Mouse (Mus musculus) Patski (cell line): ENCODE results near the gene Igf2bp2. TPM values are rescaled to one million over a fixed set of nuclear protein-coding genes. Genes with fewer than 3 reads are reported as not detected.

Experiments used
- ATAC-seq: fragments of 100-300 bp; one replicate; pipeline ENCODE4 v1.8.0; 2021
- CTCF ChIA-PET: fragments of 350-600 bp; sonication (Branson Sonifier 250); formaldehyde crosslinking; loops from one replicate; lab custom pipeline; 2022; ENCODE audit warnings: inconsistent platforms; lab: Charles Lee
- POLR2A ChIA-PET: fragments of 350-600 bp; sonication (Branson Sonifier 250); formaldehyde crosslinking; loops from one replicate; lab custom pipeline; 2022; ENCODE audit warnings: antibody characterized with exemption, inconsistent platforms; lab: Charles Lee
- DNase-seq: peaks from one replicate; pipeline ENCODE4 v3.0.0-alpha.2; 2011; ENCODE audit warnings: low read depth, low spot score
- H3K27me3 ChIP-seq: fragments of 371-371 bp; one replicate; pipeline ENCODE4 v1.5.1; 2021
- CTCF ChIP-seq: fragments of 100-300 bp; IDR thresholded peaks from one replicate; pipeline ENCODE4 v1.5.1; 2021
- in situ Hi-C: fragments of 300-500 bp; cut with MboI; formaldehyde crosslinking; loops from 3 replicates; pipeline ENCODE4 v1.11.1; 2018; ENCODE audit warnings: low pct_unique_long_range_greater_than_20kb, mixed read lengths
- polyA plus RNA-seq: library from polyadenylated mRNA; unstranded; gene quantifications from one replicate; pipeline ENCODE4 v1.2.3, GENCODE M21; 2021

The Igf2bp2 gene
- polyA plus RNA-seq, 1 experiment from 2014 or later, result 30.7 TPM

DNA sequence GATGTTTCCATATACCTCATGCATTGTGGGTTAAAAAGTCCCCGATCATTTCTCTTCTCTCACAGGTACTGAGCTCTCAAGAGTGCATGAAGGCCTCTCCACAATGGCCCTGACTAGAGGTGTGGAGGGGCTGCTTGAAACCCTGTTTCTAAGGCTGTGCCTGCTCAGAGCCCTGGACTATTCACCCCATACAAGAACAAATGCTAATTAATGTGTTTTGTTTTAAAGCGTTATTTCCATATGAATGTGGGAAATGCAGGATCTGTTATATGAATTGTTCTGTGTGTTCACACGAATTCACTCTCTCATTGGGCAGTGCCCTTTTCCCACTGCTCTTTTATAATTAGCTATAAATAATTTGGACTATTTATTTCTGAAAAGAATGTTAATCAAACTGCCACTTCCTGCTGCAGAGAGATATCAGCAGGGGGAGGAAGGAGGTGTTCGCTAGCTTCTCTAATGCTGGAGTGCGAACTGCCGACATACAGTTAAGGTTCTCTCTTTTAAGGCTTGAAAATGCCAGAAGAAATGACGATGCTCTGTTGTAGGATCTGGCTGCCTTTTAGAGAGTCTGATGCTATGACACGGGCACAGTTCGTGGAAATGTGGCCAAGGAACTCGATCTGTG is 116.2 kb downstream of the Igf2bp2 start:
- in situ Hi-C loops, result no loop called here
- DNase-seq (no peak), ATAC-seq (no peak)
- no peak for TF ChIP-seq CTCF
- CTCF ChIA-PET, result no interaction called here
- POLR2A ChIA-PET, result interaction anchor here (1.0 kb wide), 1 partner anchor 25 kb away, joined by 3 read pairs; no protein-coding TSS in a partner anchor
- H3K27me3 ChIP-seq, result no peaks in the 10 kb centered on the region

DNA sequence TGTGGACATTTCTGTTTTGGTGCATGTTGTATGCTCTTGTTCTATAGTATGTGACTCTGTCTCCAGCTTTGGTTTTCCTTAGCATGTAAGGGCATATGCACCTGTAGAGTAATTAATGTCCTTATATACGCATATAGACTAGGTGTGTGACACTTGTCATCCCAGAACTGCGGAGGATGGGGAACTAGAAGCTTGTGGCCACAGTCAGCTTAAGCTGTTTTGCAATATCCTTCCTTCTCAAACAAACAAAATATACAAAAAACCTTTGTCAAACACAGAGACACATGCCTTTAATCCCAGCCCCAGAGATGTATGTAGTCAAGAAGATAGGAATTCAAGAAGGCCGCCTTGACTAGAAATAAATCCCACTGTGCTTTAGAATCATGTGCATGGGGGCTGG is 117.2 kb downstream of the Igf2bp2 start:
- DNase-seq (no peak), ATAC-seq (no peak)
- no peak for TF ChIP-seq CTCF
- ChIA-PET CTCF (interaction anchor here (1.0 to 1.2 kb wide), 2 partner anchors 17 to 209 kb away, joined by 3 read pairs; no protein-coding TSS in a partner anchor), POLR2A (no interaction called here)
- in situ Hi-C loops, result no loop called here
- no peaks in the 10 kb centered on the region for H3K27me3 ChIP-seq

DNA sequence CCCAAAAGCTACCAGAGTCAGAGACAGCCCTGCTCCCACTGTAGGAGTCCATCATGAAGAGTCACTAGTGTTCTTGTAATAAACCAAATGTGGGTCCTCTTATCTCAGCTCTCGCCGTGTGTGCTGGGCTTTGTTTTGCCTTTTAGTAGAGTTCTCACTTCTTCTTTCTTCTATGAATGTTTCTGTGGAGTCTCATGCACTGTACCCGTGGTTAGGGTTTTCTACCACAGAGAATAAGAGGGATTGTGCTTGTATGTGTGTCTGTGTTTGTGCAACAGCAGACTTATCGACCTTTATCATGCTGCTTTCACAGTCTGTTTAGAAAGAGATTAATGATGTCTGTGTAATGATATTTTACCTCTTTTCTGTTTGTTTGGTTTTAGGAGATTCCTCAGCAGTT is 119.3 kb downstream of the Igf2bp2 start:
- ATAC-seq (no peak), DNase-seq (no peak)
- TF ChIP-seq CTCF, result no peak
- CTCF ChIA-PET, result no interaction called here
- in situ Hi-C loops, result no loop called here
- H3K27me3 ChIP-seq, result no peaks in the 10 kb centered on the region
- POLR2A ChIA-PET, result no interaction called here

DNA sequence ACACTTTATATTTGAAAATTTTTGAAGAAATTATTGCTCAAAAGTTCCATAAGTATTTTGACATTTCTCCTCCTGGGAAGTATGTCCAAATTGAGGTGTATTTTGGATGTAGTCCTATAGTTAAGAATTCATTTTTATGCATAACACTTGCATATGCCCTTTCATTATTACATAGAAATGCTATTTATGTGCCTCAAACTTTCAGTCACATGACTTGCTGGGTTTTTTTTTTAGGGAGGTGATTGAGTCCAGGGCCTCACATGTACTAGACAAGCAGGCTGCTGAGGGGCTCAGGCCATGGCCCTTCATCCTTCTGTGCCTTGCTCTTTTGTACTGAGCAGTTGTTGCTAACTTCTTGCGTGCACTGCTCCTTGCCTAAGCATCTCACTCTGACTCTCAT is 123.1 kb downstream of the Igf2bp2 start:
- ChIA-PET POLR2A (no interaction called here), CTCF (no interaction called here)
- no peaks in the 10 kb centered on the region for H3K27me3 ChIP-seq
- ATAC-seq (no peak), DNase-seq (no peak)
- in situ Hi-C loops, result no loop called here
- TF ChIP-seq CTCF, result no peak

DNA sequence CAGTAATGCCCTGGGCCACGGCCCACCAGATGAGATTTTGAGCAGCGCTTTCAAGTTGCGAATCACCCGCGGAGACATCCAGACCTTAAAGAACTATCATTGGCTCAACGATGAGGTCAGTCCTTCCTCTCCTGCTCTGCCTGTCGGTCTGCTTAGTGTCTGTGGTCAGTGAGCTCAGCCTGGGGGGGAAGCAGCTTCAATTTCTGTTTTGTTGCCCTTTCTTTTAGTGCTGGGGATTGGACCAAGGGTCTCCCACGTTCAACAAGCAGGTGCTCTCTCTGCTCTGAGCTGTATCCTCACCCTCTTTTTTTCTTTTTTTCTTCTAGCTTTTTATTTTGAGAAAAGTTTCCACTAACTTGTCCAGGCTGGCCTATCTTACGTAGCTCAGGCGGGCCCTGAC is 124.5 kb downstream of the Igf2bp2 start:
- in situ Hi-C loops, result no loop called here
- TF ChIP-seq CTCF, result no peak
- CTCF ChIA-PET, result interaction anchor here (1.2 kb wide), 1 partner anchor 15 kb away, joined by 4 read pairs; no protein-coding TSS in a partner anchor
- POLR2A ChIA-PET, result interaction anchor here (0.6 kb wide), 1 partner anchor 9 kb away, joined by 3 read pairs; no protein-coding TSS in a partner anchor
- DNase-seq (no peak), ATAC-seq (no peak)
- H3K27me3 ChIP-seq, result no peaks in the 10 kb centered on the region

DNA sequence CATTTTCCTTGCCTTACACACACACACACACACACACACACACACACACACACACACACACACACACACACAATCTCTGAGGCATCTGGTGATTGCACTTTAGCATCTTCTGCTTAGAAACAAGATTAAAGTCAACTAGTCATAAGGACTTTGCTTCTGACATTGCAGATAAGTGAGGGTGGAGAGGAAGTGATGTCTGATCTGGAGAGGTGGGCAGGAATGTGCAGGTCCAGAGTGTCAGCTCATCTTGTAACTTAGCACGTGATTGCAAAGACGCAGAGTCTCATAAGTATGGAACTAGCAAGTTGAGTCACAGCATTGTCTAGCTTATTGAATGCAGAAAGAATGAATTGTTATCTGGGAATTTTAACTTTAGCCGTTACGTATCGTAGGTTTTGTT is 135.6 kb downstream of the Igf2bp2 start:
- in situ Hi-C loops, result no loop called here
- POLR2A ChIA-PET, result no interaction called here
- H3K27me3 ChIP-seq, result no peaks in the 10 kb centered on the region
- DNase-seq, result no peak
- ATAC-seq, result no peak
- TF ChIP-seq CTCF, result no peak
- CTCF ChIA-PET, result interaction anchor here (1.3 to 1.6 kb wide), 3 partner anchors 9 to 60 kb away, joined by 3 read pairs; no protein-coding TSS in a partner anchor

DNA sequence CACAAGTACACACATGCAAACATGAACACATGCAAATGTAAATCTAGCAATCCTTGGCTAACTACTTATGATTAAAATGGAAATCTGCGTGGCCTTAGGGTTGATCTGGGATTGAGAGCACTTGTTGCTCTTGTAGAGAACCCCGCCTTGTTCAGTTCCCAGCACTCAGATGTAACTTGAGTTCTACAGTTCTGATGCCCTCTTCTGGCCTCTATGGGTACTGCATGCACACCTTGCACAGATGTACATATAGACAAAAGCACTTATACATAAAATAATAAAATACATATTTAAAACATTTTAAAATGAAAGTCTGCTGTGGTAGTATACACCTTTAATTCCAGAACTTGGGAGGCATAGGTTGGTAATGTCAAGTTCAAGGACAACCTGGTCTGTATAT is 141.0 kb downstream of the Igf2bp2 start:
- TF ChIP-seq CTCF, result peak; percentile 74
- in situ Hi-C loops, result no loop called here
- DNase-seq (no peak), ATAC-seq (no peak)
- ChIA-PET POLR2A (interaction anchor here (0.6 kb wide), 1 partner anchor 25 kb away, joined by 3 read pairs; no protein-coding TSS in a partner anchor), CTCF (interaction anchor here (1.3 to 2.5 kb wide), 3 partner anchors 10 to 186 kb away, joined by 3 to 7 read pairs (median 3); no protein-coding TSS in a partner anchor)
- H3K27me3 ChIP-seq, result no peaks in the 10 kb centered on the region

DNA sequence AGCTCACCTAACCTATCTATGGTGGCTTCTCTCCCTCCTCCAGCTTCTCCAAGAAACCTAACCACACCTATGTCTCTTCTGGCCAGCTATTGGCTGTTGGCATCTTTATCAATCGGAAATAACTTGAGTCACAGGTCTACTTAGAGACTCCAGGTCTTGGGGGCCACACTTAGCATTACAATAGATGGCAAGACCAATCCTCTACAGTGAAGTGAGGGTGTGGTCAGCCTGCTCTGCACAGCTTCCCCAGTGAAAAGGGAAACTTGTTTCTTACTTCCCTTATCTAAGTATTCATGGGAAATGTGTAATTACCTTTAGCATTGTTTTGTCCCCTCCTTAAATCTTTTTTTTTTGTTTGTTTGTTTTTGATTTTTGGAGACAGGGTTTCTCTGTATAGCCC is 147.5 kb downstream of the Igf2bp2 start:
- in situ Hi-C loops, result no loop called here
- POLR2A ChIA-PET, result no interaction called here
- DNase-seq (no peak), ATAC-seq (no peak)
- no peak for TF ChIP-seq CTCF
- CTCF ChIA-PET, result no interaction called here
- no peaks in the 10 kb centered on the region for H3K27me3 ChIP-seq

DNA sequence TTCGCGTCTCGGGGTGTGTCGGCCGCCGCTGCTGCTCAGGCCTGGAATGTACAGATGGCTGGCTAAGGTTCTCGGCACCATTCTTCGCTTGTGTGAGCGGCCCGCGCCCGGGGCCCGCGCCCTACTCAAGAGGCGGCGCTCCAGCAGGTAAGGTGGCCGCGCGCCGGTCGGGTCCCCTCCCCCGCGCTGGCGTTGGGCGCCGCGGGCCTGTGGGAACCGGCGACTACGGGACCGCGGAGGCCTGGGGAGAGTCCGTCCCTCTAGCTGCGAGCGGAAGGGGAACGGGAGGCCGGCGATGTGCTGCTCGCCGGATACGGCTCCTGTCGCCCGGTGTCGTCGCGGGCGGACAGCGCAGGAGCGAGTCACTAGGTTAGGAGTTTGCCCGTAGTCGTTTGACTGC is 153.5 kb downstream of the Igf2bp2 start:
- ChIA-PET POLR2A (no interaction called here), CTCF (interaction anchor here (1.4 kb wide), 1 partner anchor 8 kb away, joined by 4 read pairs; no protein-coding TSS in a partner anchor)
- DNase-seq, result no peak
- no peaks in the 10 kb centered on the region for H3K27me3 ChIP-seq
- ATAC-seq, result peak; percentile 53
- no peak for TF ChIP-seq CTCF
- in situ Hi-C loops, result no loop called here

DNA sequence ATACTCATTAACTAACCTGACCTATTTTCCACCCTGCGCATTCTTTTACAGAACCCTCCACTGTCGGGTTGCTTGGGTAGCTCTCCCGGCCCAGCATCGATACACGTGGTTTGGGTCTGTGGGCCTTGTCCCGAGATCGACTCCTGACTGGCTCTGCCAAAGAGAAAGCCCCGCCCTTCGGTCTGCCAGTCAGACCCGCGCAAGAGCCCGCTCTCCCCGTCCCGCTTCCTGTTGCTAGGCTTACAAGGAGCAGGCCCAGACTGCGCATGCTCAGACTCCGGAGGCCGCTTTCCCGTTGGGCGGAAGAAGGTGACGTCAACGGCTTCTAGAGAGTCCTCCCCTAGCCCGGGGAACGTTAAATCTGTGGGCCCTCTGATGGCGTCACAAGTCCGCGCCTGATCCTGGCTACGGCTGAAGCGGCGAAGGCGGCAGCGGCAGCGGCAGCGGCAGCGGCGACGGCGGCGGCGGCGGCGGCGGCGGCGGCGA is 154.0 kb downstream of the Igf2bp2 start, which contains the start of gene Senp2:
Senp2 (plus strand) TSS at position 386 of the 486 bp plus-strand sequence.
- CTCF ChIA-PET, result interaction anchor here (1.4 kb wide), 1 partner anchor 9 kb away, joined by 4 read pairs; no protein-coding TSS in a partner anchor
- in situ Hi-C loops, result no loop called here

More for the DNA sequence above, 154.0 kb downstream of the Igf2bp2 start, which contains the start of gene Senp2:
- POLR2A ChIA-PET, result no interaction called here
- no peak for TF ChIP-seq CTCF
- H3K27me3 ChIP-seq, result no peaks in the 10 kb centered on the region
- ATAC-seq (peak; percentile 98), DNase-seq (peak; percentile 99)

Other genes starting within 250 kb of the Igf2bp2 start
- 11.2 TPM for gene Tmem41a, start 215.7 kb downstream of the Igf2bp2 start, polyA plus RNA-seq
- gene Liph, start 167.6 kb downstream of the Igf2bp2 start, polyA plus RNA-seq, result 0.30 TPM
- gene Senp2, start 153.8 kb downstream of the Igf2bp2 start, polyA plus RNA-seq, result 35.3 TPM
- 108 TPM for gene Tra2b, start 102.7 kb upstream of the Igf2bp2 start, polyA plus RNA-seq